Mouse (Mus musculus) duodenum, adult 2 months (tissue): ENCODE results near the gene Tbc1d1. TPM values are rescaled to one million over a fixed set of nuclear protein-coding genes. Genes with fewer than 3 reads are reported as not detected.

ENCODE experiments used
- polyA plus RNA-seq: library from polyadenylated mRNA; depleted of rRNA; stranded (reverse); fragments of >200 nt; gene quantifications from 2 replicates; pipeline ENCODE4 v1.2.3, GENCODE M21; 2012; ENCODE audit warnings: low replicate concordance; rRNA removed

Gene Tbc1d1
- polyA plus RNA-seq: 5.9 and 13.6 TPM in 2 replicates

GRCm38 (mm10) chr5:64155861-64156550 is at the start of gene Tbc1d1:
TSS of gene Tbc1d1 (plus strand) at chr5:64156305.

Other genes with a start within 250 kb of the Tbc1d1 start
- 6.3 and 7.5 TPM in 2 replicates for gene Rell1, start 187.4 kb upstream of the Tbc1d1 start, polyA plus RNA-seq
- 24.0 and 28.0 TPM in 2 replicates for gene Pgm2, start 63.4 kb upstream of the Tbc1d1 start, polyA plus RNA-seq